27 mouse cellular contexts compared by ENCODE assay signal in genomic region chr1:161270776-161271460, GRCm38 (mm10). TPM values are rescaled to one million over a fixed set of nuclear protein-coding genes. Genes with fewer than 3 reads are reported as not detected.
DNase-seq lines count a peak whose midpoint lies in the region; ATAC-seq and TF ChIP-seq lines count a peak whose summit lies in the region.
"Had no signal": no experiment of that assay in that cellular context is flagged by ENCODE, and none has a peak within 500 bp of the region (broad histone marks: within the 10 kb centered on the region; RNA-seq: fewer than 3 reads in every experiment).

No protein-coding gene starts in this region.

- 0 out of 2 replicates have a peak overlapping the region, but pooled peaks have one; percentile 31 for H3K27ac ChIP-seq in liver, postnatal 0 days (ENCODE audit: low read depth)
- H3K27ac ChIP-seq in liver, embryonic 12.5 days, result no peak overlapping the region
- H3K27ac ChIP-seq in ES-Bruce4 (ENCODE audit: insufficient read depth, low read length), result no peak overlapping the region
- H3K27ac ChIP-seq in ES-E14 (ENCODE audit: insufficient read depth, low read depth, low read length, poor library complexity, severe bottlenecking), result no peak overlapping the region; the same call in 1 of the 2 replicates
- H3K27ac ChIP-seq: forebrain, embryonic 10.5 days; forebrain, embryonic 13.5 days; heart, embryonic 15.5 days; hindbrain, embryonic 14.5 days; hindbrain, postnatal 0 days had no signal

- H3K4me1 ChIP-seq in liver, postnatal 0 days (ENCODE audit: insufficient read depth), result peaks cover 20% of the 10 kb centered on the region
- H3K4me1 ChIP-seq in liver, embryonic 12.5 days, result peaks cover 28% of the 10 kb centered on the region
- peaks cover 6% of the 10 kb centered on the region for H3K4me1 ChIP-seq in ES-Bruce4 (ENCODE audit: control insufficient read depth, insufficient read depth, low read length)
- H3K4me1 ChIP-seq in ES-E14 (ENCODE audit: control insufficient read depth in 2 of 2, insufficient read depth in 2 of 2, low read length in 2 of 2, poor library complexity in 1 of 2), result peaks cover 3 to 8% of the 10 kb centered on the region in 2 experiments; a peak in 3 of 4 replicates
- H3K4me1 ChIP-seq: forebrain, embryonic 13.5 days; heart, embryonic 15.5 days had no signal

- in situ Hi-C loops in ES-E14 (cut with MboI; ENCODE audit: low sequenced_read_pairs in 2 of 2, unreplicated experiment in 2 of 2), result no loop called here

- no peak overlapping the region for H3K9ac ChIP-seq in liver, postnatal 0 days (replicated peaks)
- no peak overlapping the region for H3K9ac ChIP-seq in liver, embryonic 12.5 days
- H3K9ac ChIP-seq in ES-Bruce4 (ENCODE audit: low read depth, poor library complexity, severe bottlenecking) (no peak overlapping the region), ES-E14 (ENCODE audit: insufficient read depth, low read depth, low read length, poor library complexity, severe bottlenecking) (no peak overlapping the region)
- H3K9ac ChIP-seq: forebrain, embryonic 13.5 days; heart, embryonic 12.5 days; heart, embryonic 15.5 days; hindbrain, embryonic 14.5 days had no signal

- TF ChIP-seq EP300 in liver, postnatal 0 days (IDR thresholded peaks at IDR 0.05; ENCODE audit: low read depth), result no peak
- peak; percentile 75 for TF ChIP-seq EP300 in ES-Bruce4 (IDR thresholded peaks at IDR 0.05; ENCODE audit: insufficient read depth, low read depth, low read length)

- TF ChIP-seq CTCF in liver, postnatal 0 days (IDR thresholded peaks at IDR 0.05; ENCODE audit: low read depth), result no peak
- TF ChIP-seq CTCF in ES-Bruce4 (IDR thresholded peaks at IDR 0.05; ENCODE audit: low read depth, low read length), result no peak

- no peaks in the 10 kb centered on the region for H3K36me3 ChIP-seq in liver, postnatal 0 days (replicated peaks; ENCODE audit: insufficient read depth, low read length)
- H3K36me3 ChIP-seq in liver, embryonic 12.5 days, result no peaks in the 10 kb centered on the region
- H3K36me3 ChIP-seq in ES-Bruce4 (ENCODE audit: control insufficient read depth, insufficient read depth, low read length, poor library complexity, severe bottlenecking) (no peaks in the 10 kb centered on the region), ES-E14 (ENCODE audit: control insufficient read depth, insufficient read depth, low read length, poor library complexity, severe bottlenecking) (no peaks in the 10 kb centered on the region)
- H3K36me3 ChIP-seq: forebrain, embryonic 10.5 days; heart, embryonic 12.5 days; heart, embryonic 15.5 days had no signal

- TF ChIP-seq POLR2A in ES-Bruce4 (IDR thresholded peaks at IDR 0.05; ENCODE audit: insufficient read depth, low read length), result no peak

- no peak for ATAC-seq in liver, postnatal 0 days
- ATAC-seq in liver, embryonic 12.5 days, result no peak
- ATAC-seq: activated CD4-positive, CD25-positive, alpha-beta regulatory T cell, adult 4 months; forebrain, embryonic 13.5 days; forebrain, embryonic 16.5 days; hindbrain, postnatal 0 days; inflammation-experienced regulatory T-cells, adult 6 months; intestine, embryonic 16.5 days; Patski had no signal

- no peaks in the 10 kb centered on the region for H3K9me3 ChIP-seq in liver, postnatal 0 days (ENCODE audit: low read length)
- H3K9me3 ChIP-seq in liver, embryonic 12.5 days (replicated peaks), result no peaks in the 10 kb centered on the region
- H3K9me3 ChIP-seq in ES-Bruce4 (replicated peaks; ENCODE audit: control insufficient read depth, insufficient read depth, low read length, poor library complexity, severe bottlenecking), result 0 out of 2 replicates have a peak, but pooled peaks cover under 1% of the 10 kb centered on the region
- H3K9me3 ChIP-seq in ES-E14 (ENCODE audit: control insufficient read depth, insufficient read depth, low read depth, low read length), result no peaks in the 10 kb centered on the region
- H3K9me3 ChIP-seq: forebrain, embryonic 10.5 days; forebrain, embryonic 13.5 days; heart, embryonic 12.5 days; heart, embryonic 15.5 days had no signal

- H3K27me3 ChIP-seq in liver, postnatal 0 days (ENCODE audit: insufficient read depth, low read length), result no peaks in the 10 kb centered on the region
- H3K27me3 ChIP-seq in liver, embryonic 12.5 days (replicated peaks), result no peaks in the 10 kb centered on the region
- H3K27me3 ChIP-seq in ES-Bruce4 (ENCODE audit: control insufficient read depth, insufficient read depth, low read length, poor library complexity, severe bottlenecking), result no peaks in the 10 kb centered on the region
- H3K27me3 ChIP-seq: forebrain, embryonic 13.5 days; heart, embryonic 12.5 days; heart, embryonic 15.5 days; Patski had no signal

- H3K4me3 ChIP-seq in liver, postnatal 0 days (ENCODE audit: low read depth, low read length), result no peak overlapping the region
- H3K4me3 ChIP-seq in liver, embryonic 12.5 days, result no peak overlapping the region
- H3K4me3 ChIP-seq in ES-Bruce4 (ENCODE audit: low read depth, low read length), result no peak overlapping the region
- no peak overlapping the region for H3K4me3 ChIP-seq in ES-E14 (ENCODE audit: insufficient read depth in 1 of 2, low read depth in 1 of 2, low read length in 2 of 2, poor library complexity in 1 of 2, severe bottlenecking in 1 of 2)
- H3K4me3 ChIP-seq: forebrain, embryonic 10.5 days; forebrain, embryonic 13.5 days; heart, embryonic 12.5 days; heart, embryonic 15.5 days had no signal

- H3K4me2 ChIP-seq in liver, postnatal 0 days (ENCODE audit: low read depth, low read length), result no peak overlapping the region
- no peak overlapping the region for H3K4me2 ChIP-seq in liver, embryonic 12.5 days
- H3K4me2 ChIP-seq: forebrain, embryonic 13.5 days; heart, embryonic 12.5 days; heart, embryonic 15.5 days; hindbrain, embryonic 14.5 days had no signal

- WGBS in liver, postnatal 0 days (ENCODE audit: insufficient replicate concordance), result 64% methylated on average over 4 of the region's 4 CpGs
- WGBS in liver, embryonic 12.5 days (ENCODE audit: insufficient replicate concordance), result 67% methylated on average over 4 of the region's 4 CpGs

- no peak for DNase-seq in liver, postnatal 0 days
- DNase-seq in ES-E14 (ENCODE audit: low read depth, low spot score) (peak; percentile 56), ZHBTc4 (ENCODE audit: low read depth, low spot score) (peak; percentile 84)
- no peak for DNase-seq in urinary bladder, postnatal 4 days (ENCODE audit: low spot score in 2 of 2)
- DNase-seq in left cerebral cortex, adult 18-20 months (ENCODE audit: low spot score in 2 of 2), result no peak
- DNase-seq: adrenal gland, adult 8-10 months; adrenal gland, postnatal 25 days; cerebellum, adult 11-12 months; cerebellum, adult 8-10 months; cerebellum, postnatal 10 days; gastrocnemius, postnatal 14 days; heart, adult 18-20 months; heart, postnatal 10 days; heart, postnatal 4 days had no signal

TF ChIP-seq in ES-E14, 5 proteins besides CTCF, POLR2A, EP300 and RAD21:
- 0 out of 2 replicates have a peak, but pooled peaks have one; percentile 12 for TF ChIP-seq ZNF384 (IDR thresholded peaks at IDR 0.05; ENCODE audit: low read depth, low read length)
- no peak for TF ChIP-seq ZC3H11A (IDR thresholded peaks at IDR 0.05; ENCODE audit: borderline replicate concordance, low read depth, low read length)

RNA-seq across cellular contexts. Expression of gene Prdx6, which starts 19.9 kb away (rescaled TPM):
- polyA plus RNA-seq in liver, postnatal 0 days (2015; fragmentation: Nextera tagmentation; extraction: Ambion mirVana), result 516 and 560 TPM in 2 replicates
- polyA plus RNA-seq in liver, embryonic 12.5 days (2016; fragmentation: Nextera tagmentation; extraction: Ambion mirVana), result 467 and 508 TPM in 2 replicates
- 326 and 342 TPM in 2 replicates for polyA plus RNA-seq in ES-Bruce4 (2011; ENCODE audit: insufficient read depth, insufficient read length, low read depth, missing spikeins)
- 268 and 390 TPM in 2 replicates for total RNA-seq in ES-E14 (2012; rRNA removed)
- total RNA-seq in left cerebral cortex, adult 18-20 months (2021), result 100 to 1,000 TPM; 311 to 324 TPM

Comparison
In these comparisons a context has a peak if more than half of its experiments do, and no peak if none do; other contexts are left out.
1. DNase-seq: peak in ES-E14 (single experiment) and ZHBTc4 (single experiment); none in liver, postnatal 0 days (single experiment), urinary bladder, postnatal 4 days (0 of 2) and left cerebral cortex, adult 18-20 months (0 of 2).